Comparison of ENCODE assay signal across 8 mouse cellular contexts in the genomic region with DNA sequence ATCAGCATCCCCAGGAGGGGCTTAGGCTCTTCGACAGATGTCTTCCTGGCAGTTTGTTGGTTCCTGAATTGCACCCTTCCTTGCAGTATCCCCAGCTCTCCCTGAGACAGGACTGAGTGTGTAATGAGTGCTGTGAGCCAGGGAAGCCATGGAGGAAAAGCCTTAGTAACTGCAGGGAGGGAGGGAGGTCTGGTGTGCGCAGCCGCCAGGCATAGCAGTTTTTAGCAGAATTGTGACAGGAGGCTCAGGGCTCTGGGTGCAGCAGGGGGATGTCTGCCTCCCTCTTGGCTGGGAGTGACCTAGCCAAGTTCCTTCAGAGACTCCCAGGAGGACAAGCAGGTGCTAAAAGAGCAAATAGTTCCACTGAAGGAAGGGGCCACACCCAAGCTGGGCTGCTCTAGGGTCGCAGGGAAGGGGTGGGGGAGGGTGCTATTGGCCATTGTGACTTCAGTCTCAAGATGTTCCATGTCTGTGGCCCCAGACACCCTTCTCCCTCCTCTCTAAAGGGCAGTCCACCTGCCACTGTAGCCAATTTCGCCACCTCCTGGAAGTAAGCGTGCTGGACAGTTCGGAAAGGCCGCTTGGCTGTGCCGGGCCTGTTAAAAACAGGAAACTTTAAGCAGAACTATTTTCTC. TPM values are rescaled to one million over a fixed set of nuclear protein-coding genes. Genes with fewer than 3 reads are reported as not detected.
A peak's percentile ranks its signal among the peaks of the same experiment; 100 is the strongest.
DNase-seq lines count a peak whose midpoint lies in the region; ATAC-seq and TF ChIP-seq lines count a peak whose summit lies in the region.
"Had no signal": no experiment of that assay in that cellular context is flagged by ENCODE, and none has a peak within 500 bp of the region (broad histone marks: within the 10 kb centered on the region; RNA-seq: fewer than 3 reads in every experiment).

No protein-coding gene starts in this region.

- H3K36me3 ChIP-seq in liver, embryonic 14.5 days (replicated peaks; ENCODE audit: control insufficient read depth, insufficient read depth, low read depth): no peaks in the 10 kb centered on the region
- no peaks in the 10 kb centered on the region for H3K36me3 ChIP-seq in liver, embryonic 11.5 days (ENCODE audit: control insufficient read depth, insufficient read depth, low read length)
- no peaks in the 10 kb centered on the region for H3K36me3 ChIP-seq in embryonic facial prominence, embryonic 15.5 days
- H3K36me3 ChIP-seq in intestine, postnatal 0 days (ENCODE audit: control insufficient read depth, insufficient read depth): 0 out of 2 replicates have a peak, but pooled peaks cover 11% of the 10 kb centered on the region

- no peak for DNase-seq in liver, embryonic 14.5 days (ENCODE audit: low read depth in 3 of 3, low spot score in 3 of 3)
- DNase-seq in liver, embryonic 11.5 days (ENCODE audit: low spot score): no peak
- no peak for DNase-seq in left cerebral cortex, adult 8-10 months (ENCODE audit: low spot score in 2 of 2)
- DNase-seq in cerebellum, postnatal 4 days (ENCODE audit: low spot score in 2 of 2): no peak

- ATAC-seq in liver, embryonic 14.5 days (ENCODE audit: insufficient read depth): no peak
- ATAC-seq in liver, embryonic 11.5 days (replicated peaks; ENCODE audit: low FRiP score): no peak
- no peak for ATAC-seq in embryonic facial prominence, embryonic 15.5 days (ENCODE audit: insufficient number of reproducible peaks, low FRiP score, low TSS enrichment, low read depth)
- ATAC-seq in intestine, postnatal 0 days: no peak
- peak; percentile 29; the same call in 1 of the 2 replicates for ATAC-seq in megakaryocyte, adult 5-6 weeks (ENCODE audit: poor library complexity, severe bottlenecking)

- 34% methylated on average over 9 of the region's 9 CpGs for WGBS in liver, embryonic 14.5 days (ENCODE audit: insufficient replicate concordance)
- 44% methylated on average over 9 of the region's 9 CpGs for whole genome bisulfite sequencing in liver, embryonic 11.5 days
- 63% methylated on average over 9 of the region's 9 CpGs for WGBS in embryonic facial prominence, embryonic 15.5 days
- 65% methylated on average over 9 of the region's 9 CpGs for WGBS in intestine, postnatal 0 days

- peaks cover 0 to 6% of the 10 kb centered on the region in 2 experiments; a peak in 2 of 4 replicates for H3K4me1 ChIP-seq in liver, embryonic 14.5 days (replicated peaks; ENCODE audit: control insufficient read depth in 2 of 2, insufficient read depth in 2 of 2, low read length in 1 of 2)
- H3K4me1 ChIP-seq in liver, embryonic 11.5 days (replicated peaks; ENCODE audit: control insufficient read depth, insufficient read depth, low read length): peaks cover 10% of the 10 kb centered on the region
- peaks cover 28% of the 10 kb centered on the region for H3K4me1 ChIP-seq in embryonic facial prominence, embryonic 15.5 days
- no peaks in the 10 kb centered on the region for H3K4me1 ChIP-seq in intestine, postnatal 0 days (replicated peaks; ENCODE audit: control insufficient read depth, insufficient read depth, low read length)

- H3K27ac ChIP-seq in liver, embryonic 14.5 days: no peak overlapping the region
- no peak overlapping the region; the same call in 1 of the 2 replicates for H3K27ac ChIP-seq in liver, embryonic 11.5 days (ENCODE audit: low read depth, low read length)
- H3K27ac ChIP-seq in embryonic facial prominence, embryonic 15.5 days (replicated peaks): 0 out of 2 replicates have a peak overlapping the region, but pooled peaks have one; percentile 30
- H3K27ac ChIP-seq in intestine, postnatal 0 days (ENCODE audit: low read depth, low read length): no peak overlapping the region
- H3K27ac ChIP-seq: macrophage had no signal

- H3K9me3 ChIP-seq in liver, embryonic 14.5 days (ENCODE audit: control insufficient read depth, low read length): no peaks in the 10 kb centered on the region
- no peaks in the 10 kb centered on the region for H3K9me3 ChIP-seq in liver, embryonic 11.5 days (ENCODE audit: control insufficient read depth, low read length)
- no peaks in the 10 kb centered on the region for H3K9me3 ChIP-seq in embryonic facial prominence, embryonic 15.5 days (replicated peaks)
- no peaks in the 10 kb centered on the region for H3K9me3 ChIP-seq in intestine, postnatal 0 days (ENCODE audit: control insufficient read depth)

- no peak overlapping the region for H3K4me3 ChIP-seq in liver, embryonic 14.5 days (ENCODE audit: insufficient read depth in 1 of 2, low read depth in 2 of 2, low read length in 2 of 2)
- no peak overlapping the region for H3K4me3 ChIP-seq in liver, embryonic 11.5 days (ENCODE audit: low read depth, low read length)
- H3K4me3 ChIP-seq in embryonic facial prominence, embryonic 15.5 days (replicated peaks): no peak overlapping the region
- H3K4me3 ChIP-seq in intestine, postnatal 0 days (ENCODE audit: low read depth, low read length): no peak overlapping the region

- H3K4me2 ChIP-seq in liver, embryonic 14.5 days (ENCODE audit: low read depth): no peak overlapping the region
- H3K4me2 ChIP-seq in liver, embryonic 11.5 days: no peak overlapping the region
- no peak overlapping the region for H3K4me2 ChIP-seq in embryonic facial prominence, embryonic 15.5 days (replicated peaks)
- H3K4me2 ChIP-seq in intestine, postnatal 0 days (replicated peaks; ENCODE audit: low read depth): no peak overlapping the region

- TF ChIP-seq CTCF in liver, embryonic 14.5 days (IDR thresholded peaks at IDR 0.05; ENCODE audit: low read depth): peak; percentile 30; the same call in 1 of the 2 replicates
- peak; percentile 63 for TF ChIP-seq CTCF in intestine, postnatal 0 days (IDR thresholded peaks at IDR 0.05; ENCODE audit: low read depth)

- no peak overlapping the region for H3K9ac ChIP-seq in liver, embryonic 14.5 days (replicated peaks)
- no peak overlapping the region for H3K9ac ChIP-seq in liver, embryonic 11.5 days (ENCODE audit: low read depth, low read length)
- no peak overlapping the region for H3K9ac ChIP-seq in embryonic facial prominence, embryonic 15.5 days
- H3K9ac ChIP-seq in intestine, postnatal 0 days (ENCODE audit: low read depth, low read length): no peak overlapping the region

- H3K27me3 ChIP-seq in liver, embryonic 14.5 days (ENCODE audit: control insufficient read depth, insufficient read depth, low read length): no peaks in the 10 kb centered on the region
- no peaks in the 10 kb centered on the region for H3K27me3 ChIP-seq in liver, embryonic 11.5 days (replicated peaks; ENCODE audit: control insufficient read depth, insufficient read depth, low read length)
- H3K27me3 ChIP-seq in embryonic facial prominence, embryonic 15.5 days: no peaks in the 10 kb centered on the region
- H3K27me3 ChIP-seq in intestine, postnatal 0 days (replicated peaks; ENCODE audit: control insufficient read depth, insufficient read depth, low read length): no peaks in the 10 kb centered on the region

- TF ChIP-seq EP300 in liver, embryonic 14.5 days (IDR thresholded peaks at IDR 0.05; ENCODE audit: low read depth): no peak

RNA-seq across cellular contexts. Expression of a gene that starts 49.0 kb away (rescaled TPM):
- polyA plus RNA-seq in liver, embryonic 14.5 days (2012; rRNA removed): 3.0 TPM in 2 replicates
- polyA plus RNA-seq in liver, embryonic 14.5 days (2014; fragmentation: Nextera tagmentation; extraction: Ambion mirVana): 3.4 and 5.0 TPM in 2 replicates
- polyA plus RNA-seq in liver, embryonic 11.5 days (2014; fragmentation: Nextera tagmentation; extraction: Ambion mirVana): 7.3 and 8.1 TPM in 2 replicates
- polyA plus RNA-seq in embryonic facial prominence, embryonic 15.5 days (2015; fragmentation: Nextera tagmentation; extraction: Ambion mirVana): 6.0 and 9.8 TPM in 2 replicates
- 7.4 and 8.7 TPM in 2 replicates for polyA plus RNA-seq in intestine, postnatal 0 days (2015; fragmentation: Nextera tagmentation; extraction: Ambion mirVana)
- total RNA-seq in megakaryocyte, adult 5-6 weeks (2015): 0.91 and 1.3 TPM in 2 replicates
- total RNA-seq in megakaryocyte, adult 5-6 weeks (2017): 0.07 and 0.33 TPM in 2 replicates
- 100 to 1,000 TPM in 1 of 4 experiments, 10 to 100 TPM in 3; 92.7 to 101 (median 97.1) TPM for total RNA-seq in left cerebral cortex, adult 8-10 months (2022)
